Mouse (Mus musculus) heart, adult 8-10 months (tissue): ENCODE results near the gene Olfr520. TPM values are rescaled to one million over a fixed set of nuclear protein-coding genes. Genes with fewer than 3 reads are reported as not detected.

Experiments
- DNase-seq: peaks from one replicate; pipeline ENCODE4 v3.0.0; 2022; ENCODE audit warnings: low spot score
- total RNA-seq, 4 experiments: library from RNA; stranded (reverse); gene quantifications; 2 replicates each; pipeline ENCODE4 v1.2.4; 2022

Olfr520 gene
- under 1 TPM in 1 of 4 experiments, not detected in 3; 0.44 TPM for total RNA-seq

DNA sequence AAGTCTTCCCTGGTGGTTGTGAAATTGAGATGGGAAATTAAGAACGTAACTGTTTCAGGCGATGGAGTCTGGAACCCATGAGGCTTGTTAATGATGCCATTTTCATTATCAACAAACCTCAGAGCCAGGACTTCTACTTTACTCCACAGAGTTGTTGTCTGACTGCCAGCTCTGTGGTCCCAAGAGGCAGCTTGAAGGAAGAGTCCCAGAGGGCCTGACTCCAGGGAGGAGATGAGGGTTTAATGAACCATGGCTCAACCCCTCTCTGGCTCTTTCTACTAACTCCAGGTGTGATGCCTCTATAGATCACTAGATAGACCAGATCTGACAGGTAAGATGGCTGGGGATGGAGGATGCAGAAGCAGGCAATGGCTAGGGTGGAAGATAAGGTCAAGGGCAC, at the start of gene Olfr520:
TSS of gene Olfr520 (plus strand) at position 301 of the 400 bp plus-strand sequence.
- DNase-seq = no peak

DNA sequence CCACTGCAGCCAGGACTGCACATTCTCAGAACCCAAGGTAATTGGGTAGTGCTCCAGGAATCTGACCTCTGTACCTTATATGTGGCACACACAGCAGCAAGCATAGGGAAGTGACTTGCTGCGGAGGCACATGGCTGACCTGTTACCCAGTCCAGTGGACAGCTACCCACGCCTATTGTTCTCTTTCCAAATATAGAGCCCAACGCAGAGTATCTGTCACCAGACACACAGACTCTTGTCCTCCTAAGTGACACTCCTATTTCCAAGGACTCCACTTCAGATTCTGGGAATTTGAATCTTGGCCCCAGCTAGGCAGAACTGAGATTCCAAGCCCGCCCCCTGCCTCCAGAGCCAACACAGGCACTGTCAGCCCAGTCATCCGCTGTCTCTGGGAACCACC, 49.3 kb upstream of the Olfr520 start:
- peak; percentile 57 for DNase-seq

DNA sequence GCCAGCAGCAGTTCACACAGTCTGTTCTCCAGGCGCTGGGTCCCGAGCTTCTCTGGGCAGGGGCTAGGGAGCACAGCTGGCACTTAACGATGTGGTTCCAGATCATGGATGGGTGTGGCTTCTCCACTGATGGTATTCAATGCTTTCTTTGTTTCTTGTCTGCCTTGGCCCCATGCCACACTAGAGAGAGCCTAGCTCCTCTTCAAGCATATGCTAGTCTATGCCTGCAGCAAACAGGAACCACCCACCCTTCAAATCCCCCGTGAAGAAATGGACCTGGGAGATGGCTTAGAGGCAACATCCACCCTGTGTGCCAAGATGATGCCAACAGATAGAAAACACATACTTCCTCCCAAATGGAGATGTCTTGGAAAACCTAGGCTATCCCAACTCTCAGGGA, 46.0 kb upstream of the Olfr520 start:
- no peak for DNase-seq

DNA sequence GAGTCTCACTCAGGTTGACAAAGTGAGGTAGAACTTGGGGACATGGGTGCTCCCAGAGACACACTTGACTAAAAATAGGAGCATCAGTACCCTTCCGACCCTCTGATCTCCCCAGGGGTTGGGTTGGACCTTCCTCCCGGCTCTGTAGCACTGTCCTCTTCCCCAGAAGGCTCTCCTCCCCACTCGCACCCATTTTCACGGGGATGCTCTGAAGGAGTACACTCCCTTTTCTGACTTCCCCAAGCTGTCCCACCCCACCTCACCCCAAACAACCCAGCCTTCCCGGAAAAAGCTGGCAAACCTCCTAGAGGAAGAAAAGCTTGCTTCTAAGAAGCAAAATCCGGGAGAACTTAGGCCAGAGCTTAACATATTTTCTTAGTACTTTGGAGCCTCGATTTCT, 39.3 kb upstream of the Olfr520 start:
- DNase-seq = no peak

DNA sequence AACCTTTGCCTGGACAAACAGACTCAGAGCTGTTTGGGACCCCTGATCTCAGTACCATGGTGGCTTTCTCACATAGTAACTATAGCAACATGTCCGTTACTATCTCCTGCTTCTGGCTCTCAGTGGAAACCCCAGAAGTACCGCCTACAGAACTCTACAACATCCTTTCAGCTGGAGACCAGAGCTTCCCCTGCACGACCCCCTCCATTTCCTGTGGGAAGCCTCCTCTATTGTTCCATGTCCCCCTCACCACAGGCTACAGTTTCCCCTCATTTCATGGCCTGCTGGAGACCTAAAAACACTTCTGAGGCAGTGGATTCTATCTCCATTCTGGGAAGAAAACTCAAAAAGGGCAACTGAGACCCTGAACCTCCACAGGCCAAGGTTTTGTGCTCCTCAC, 37.7 kb upstream of the Olfr520 start:
- DNase-seq = no peak

DNA sequence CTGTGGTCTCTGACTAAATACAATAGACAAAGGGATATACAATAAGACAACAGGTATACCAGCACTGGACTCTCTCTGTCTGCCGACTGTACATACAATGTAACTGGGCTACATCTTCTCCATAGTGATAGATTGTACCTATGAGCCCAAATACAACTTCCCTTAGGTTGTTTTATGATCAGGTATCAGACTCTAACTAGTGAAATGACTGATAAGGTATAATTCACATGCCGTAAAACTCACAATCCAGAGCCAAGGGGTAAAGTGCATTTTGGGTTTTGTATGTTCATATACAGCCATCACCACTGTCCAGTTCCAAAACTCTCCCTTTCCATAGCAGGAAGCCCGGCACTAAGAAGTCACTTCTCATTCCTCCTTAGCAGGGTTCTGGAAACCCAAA, 36.7 kb upstream of the Olfr520 start:
- no peak for DNase-seq

DNA sequence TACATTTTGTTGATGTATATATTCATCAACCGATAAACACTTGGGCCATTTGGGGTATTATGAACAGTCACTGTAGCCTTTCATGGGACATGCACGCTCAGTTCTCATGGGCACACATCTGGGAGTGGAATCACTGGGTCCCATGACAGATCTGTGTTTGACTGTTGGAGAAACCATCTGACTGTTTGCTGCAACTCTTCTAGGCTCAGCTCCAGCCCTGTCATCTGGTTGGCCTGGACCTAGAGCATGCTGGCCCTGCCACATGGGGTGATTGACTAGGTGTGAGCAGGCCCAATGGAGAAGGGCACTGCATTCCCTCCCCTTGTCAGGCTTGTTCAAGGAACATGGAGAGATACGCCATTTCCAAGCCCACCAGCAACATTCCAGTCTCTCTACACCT, 36.1 kb upstream of the Olfr520 start:
- DNase-seq = no peak

DNA sequence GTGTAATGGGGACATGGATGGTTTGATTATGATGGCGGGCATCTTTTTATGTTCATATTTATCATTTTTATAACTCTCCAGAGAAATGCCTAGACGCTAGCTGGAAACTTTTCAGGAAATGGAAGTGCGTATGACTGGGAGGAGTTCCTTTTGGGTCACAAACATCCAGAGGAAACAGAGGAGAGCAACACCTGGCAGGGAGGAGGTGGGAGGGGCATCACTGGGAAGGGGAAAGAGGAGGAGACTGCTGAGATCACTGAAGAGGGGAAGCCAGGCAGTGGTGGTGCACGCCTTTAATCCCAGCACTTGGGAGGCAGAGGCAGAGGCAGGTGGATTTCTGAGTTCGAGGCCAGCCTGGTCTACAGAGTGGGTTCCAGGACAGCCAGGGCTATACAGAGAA, 35.6 kb upstream of the Olfr520 start:
- peak; percentile 56 for DNase-seq

DNA sequence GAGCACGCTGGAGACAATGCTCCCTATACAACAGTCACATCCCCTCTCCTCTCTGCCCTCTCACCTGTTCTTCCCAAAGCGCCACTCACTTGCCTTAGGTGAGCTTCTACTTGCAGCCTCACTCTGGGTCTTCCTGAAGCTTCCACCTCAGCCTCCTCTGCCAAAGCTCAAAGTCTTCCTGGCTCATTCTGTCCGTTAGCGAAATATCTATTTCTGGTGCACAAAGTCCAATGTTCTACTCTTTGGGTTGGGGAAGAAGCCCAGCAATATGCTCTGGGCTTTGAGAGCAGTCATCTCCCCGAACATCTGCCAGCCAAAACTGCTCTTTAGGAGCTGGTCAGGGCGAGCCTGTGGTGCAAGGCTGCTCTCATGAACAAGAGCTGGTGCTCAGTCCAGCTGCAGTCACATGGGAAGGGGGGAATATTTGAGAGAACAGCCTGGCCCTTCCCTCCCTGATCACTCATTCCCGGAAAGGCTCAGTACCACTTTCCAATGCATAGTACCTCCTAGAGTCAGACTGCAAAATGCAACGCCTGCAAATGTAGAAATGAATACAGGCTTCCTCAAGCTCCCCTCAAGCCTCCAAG, 34.5 kb upstream of the Olfr520 start:
- no peak for DNase-seq

DNA sequence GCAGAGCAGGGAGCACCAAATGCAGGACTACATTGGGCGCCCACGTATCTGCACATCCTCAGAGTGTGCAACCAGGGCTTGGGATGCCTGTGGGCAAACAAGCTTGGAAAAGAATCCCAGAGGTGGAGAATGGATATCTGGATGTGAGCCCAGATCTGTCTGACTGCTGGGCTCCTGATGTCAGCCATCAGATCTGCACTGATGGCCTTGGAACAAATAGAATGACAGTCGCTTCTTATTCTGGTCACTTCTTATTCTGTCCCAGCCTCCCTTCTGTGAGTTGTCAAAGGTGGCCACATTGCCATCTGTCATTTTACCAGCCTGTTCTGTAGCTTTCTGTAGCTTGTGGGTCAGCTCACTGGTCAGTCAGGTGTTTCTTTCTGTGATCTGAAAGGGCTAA, 31.5 kb upstream of the Olfr520 start:
- DNase-seq = no peak

DNA sequence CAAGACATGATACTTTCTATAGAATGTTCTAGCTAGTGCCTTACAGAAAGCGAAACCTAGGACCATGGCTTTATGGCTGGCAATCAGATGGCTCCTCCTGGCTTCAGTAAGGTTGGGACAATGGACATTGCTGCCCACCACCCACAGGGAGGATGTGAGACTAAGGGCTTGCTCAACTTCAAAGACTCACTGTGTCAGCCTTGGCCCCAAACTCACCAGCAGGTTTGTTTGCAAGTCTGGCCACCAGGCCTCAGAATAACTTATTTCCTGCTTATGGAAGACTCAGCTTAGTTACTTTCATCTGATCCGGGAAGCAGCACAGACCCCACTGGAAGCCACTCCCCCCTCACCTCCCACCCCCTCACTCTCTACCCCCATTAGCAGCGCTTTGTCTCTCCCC, 31.0 kb upstream of the Olfr520 start:
- no peak for DNase-seq

DNA sequence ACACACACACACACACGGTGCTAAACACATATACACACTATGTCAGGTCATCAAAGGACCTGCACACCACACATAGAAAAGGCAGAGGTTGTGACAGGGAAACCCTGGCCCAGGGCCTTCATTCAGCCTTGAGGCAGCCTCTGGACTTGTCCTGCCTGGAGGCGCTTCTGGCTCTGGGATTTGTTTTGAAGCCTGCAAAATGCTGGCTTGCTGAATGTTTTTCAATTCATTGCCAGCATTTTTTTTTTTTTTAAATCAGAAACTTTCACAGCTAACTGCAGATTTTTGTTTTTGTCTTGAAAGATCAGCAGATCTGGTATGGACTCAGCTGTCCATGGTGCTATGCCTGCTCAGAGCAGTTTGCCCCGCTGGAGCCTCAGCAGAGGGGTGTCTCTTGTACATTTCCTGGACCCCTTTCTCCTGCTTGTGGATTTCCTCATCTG, 30.3 kb upstream of the Olfr520 start:
- DNase-seq = peak; percentile 42

DNA sequence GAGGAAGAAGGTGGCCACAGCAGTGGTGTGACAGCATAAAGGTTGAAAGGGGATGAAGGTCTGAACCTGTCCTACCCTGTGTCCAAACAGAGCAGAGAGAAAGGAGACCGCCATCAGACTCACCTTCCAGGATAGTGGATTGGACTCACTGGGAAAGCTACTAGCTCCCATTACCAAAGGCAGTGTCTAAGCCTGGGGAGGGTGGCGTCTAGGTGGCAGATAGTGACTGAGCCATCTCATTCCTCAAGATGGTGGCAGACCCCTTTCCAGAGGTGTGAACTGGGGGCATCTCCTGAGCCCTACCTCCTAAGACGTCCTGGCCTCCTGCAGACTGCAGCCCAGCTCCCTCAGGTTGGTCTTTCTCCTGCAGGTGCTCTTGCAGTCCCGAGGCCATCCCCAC, 29.4 kb upstream of the Olfr520 start:
- no peak for DNase-seq

DNA sequence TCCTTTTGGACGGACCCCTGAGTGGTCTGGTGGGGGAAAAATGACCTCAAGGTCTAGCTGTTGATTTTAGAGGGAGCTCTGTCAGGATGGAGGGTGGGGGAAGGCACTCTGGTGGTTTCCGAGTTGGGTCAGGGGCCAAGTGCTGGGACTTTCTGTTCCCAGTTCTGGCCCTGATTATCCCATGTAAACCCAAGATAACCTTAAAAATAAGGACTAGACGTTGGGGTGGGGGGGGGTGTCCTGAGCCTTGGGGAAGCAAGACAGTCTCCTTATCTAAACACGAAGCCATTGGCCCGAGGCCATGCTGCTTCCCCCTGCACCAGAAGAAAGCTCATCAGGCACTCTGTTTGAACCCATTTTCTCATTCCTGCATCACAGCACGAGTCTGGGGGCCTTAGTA, 27.9 kb upstream of the Olfr520 start:
- no peak for DNase-seq

DNA sequence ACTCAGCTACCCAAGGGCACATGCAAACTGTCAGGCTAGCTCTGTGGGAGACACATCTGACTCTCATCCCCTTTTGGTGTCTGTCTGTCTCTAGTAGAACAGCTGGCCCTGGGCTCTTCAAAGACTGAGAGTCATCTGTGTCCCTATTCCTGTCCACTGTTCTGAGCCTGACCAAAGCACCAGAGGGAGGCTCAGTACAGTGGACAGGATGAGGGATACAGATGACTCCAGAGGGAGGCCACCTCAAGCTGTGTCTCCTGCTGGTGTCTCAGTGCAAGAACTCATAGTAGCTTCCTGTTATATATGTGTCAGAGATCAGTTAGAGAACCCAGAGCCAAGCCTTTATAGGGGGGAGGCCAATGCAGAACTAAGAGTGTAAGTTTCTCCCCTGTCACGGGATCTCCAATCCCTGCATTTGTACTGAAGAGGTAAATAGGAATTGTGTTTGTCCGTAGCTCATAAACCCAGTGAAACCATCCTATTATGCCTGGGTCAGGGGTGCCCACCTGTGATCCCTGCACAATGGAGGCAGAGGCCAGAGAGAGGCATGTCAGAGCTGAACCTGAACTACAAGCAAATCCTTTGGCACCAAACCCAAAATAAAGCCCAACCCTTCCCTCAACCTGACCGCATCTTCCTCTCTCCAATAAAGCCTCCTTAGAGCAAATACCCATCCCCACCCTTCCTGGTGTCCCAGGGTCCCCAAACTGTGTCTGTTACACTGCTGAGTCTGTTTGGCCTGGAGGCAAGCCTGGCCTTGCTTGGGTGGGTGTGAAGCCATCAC, 25.1 kb upstream of the Olfr520 start:
- no peak for DNase-seq

DNA sequence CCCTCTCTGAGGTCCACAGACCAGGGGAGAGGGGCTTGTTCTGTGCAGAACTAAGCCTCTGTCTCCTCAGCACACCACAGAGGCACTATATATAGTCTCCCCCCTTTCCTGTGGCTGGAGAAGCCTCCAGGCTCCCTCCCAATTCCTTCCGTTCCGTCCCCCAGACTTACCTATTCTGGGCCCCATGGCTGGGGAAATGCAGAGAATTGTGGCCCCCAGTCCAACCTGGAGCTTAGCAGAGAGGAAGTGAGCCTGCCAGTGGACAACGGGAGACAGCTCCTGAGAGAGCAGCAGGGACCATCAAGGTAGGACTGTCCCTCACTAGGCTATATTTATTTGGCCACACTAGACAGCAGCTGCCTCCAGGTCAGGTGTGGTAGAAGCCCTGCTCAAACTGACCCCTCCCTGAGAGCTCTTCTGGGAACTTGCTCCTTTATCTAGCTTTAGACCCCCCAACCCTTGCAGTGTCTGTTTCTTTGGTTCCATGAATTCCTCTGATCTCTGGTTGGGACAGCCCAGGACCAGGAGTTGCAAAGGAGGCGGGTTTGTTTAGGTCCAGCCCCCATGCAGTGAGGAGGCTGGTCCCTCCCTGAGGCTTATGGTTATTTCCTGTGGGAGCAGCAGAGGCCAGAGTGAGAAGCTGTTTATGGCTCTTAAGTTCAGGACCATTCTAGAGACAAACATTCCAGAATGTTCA, 23.6 kb upstream of the Olfr520 start:
- peak; percentile 78 for DNase-seq

DNA sequence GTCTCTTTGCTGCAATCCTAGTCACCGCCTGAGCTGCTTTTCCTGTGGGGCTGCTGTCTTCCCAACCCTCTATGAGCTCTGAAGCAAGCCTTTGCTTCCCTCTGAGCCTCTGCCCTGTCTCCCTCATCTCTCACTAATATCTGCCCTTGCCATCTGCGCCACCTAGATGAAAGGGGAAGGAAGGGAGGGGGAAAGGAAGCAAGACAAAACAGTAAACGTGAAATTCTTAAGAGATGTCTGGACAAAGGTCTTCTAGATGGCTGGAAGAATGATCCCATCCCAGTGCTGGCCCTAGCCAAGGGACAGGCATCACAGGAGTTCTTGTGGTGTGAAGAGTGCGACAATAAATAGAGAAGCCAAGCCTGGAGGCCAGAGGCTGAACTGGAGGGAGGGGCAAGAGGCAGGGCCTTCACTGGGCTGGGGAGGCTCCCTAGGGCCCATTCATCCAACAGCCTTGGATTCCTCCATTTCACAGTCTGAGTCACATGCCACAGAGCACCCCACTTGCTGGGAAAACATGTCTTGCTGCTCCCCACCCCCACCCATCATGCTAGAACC, 23.0 kb upstream of the Olfr520 start:
- peak; percentile 68 for DNase-seq

DNA sequence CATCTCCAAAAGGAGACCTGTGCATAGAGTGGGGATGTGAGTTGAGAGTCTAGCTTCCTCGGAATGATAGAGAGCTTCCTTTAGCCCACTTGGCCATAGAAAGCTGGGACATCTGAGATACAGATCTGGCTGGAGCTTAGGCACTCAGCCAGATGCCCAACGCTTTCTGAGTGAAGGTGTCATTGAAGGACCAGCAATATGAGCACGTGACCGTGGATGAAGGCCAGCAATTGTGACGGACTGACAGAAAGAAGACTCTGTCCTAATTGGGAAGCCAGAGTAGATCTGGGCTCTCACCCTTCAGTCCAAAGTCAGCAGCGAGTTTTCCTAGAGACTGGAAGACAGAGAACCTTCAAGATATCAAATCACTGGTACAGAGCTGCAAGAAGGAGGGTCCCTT, 22.4 kb upstream of the Olfr520 start:
- no peak for DNase-seq

DNA sequence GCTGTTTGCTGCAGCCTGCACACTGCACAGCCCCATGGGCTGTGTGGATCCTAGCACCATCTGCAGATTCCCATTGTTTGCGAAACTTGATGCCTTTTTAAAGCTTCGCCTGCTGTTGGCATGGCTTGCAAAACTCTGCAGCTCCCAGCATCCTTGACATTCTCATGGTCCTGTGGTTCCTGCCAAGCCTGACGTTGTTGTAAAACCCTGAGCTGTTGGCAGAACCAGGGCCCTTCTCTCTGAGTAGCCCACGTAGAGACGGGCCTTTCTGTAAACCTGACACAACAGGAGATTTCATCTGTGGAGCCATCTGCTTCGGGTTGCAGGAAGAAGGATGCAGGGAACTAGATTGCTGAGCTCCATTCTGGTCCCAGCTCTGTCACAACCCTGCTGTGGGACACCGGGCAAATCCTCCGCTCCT, 21.8 kb upstream of the Olfr520 start:
- DNase-seq = no peak

DNA sequence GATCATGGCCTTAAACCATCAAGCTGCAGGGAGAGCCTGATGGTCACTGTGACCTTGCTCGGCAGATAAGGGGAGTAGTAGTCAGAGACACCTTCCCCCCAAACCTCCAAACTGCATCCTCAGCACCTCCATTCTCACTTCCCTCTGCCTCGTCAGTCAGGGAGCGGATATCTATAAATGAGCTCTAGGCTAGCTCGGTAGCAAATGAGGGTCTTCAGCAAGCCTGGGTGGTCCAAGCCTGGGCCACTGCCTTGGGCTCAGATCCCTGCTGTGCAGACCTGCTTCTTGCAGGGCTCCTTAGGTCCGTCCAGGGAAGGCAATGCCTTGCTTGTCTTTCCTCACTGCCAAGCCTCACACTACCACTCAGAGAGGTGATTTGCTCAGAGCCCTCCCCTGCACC, 21.3 kb upstream of the Olfr520 start:
- no peak for DNase-seq

DNA sequence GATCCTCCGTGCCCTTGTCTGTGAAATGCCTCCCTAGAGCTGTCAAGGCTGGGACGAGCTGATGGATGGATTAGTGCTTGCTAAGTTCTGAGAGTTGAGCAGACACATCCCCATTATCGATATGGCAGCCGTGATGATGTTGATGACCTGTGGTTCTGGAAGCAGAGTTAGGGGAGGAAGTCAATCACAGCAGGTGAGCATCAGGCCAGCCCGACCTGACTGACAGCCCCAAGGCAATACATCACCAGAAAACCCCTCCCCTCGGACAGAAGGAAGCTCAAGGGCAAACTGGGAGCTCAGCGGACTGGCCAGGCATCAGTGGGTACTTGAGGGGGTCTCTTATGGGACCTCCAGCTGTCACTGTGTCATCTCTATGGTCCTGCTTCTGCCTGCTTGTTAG, 20.1 kb upstream of the Olfr520 start:
- DNase-seq = no peak

DNA sequence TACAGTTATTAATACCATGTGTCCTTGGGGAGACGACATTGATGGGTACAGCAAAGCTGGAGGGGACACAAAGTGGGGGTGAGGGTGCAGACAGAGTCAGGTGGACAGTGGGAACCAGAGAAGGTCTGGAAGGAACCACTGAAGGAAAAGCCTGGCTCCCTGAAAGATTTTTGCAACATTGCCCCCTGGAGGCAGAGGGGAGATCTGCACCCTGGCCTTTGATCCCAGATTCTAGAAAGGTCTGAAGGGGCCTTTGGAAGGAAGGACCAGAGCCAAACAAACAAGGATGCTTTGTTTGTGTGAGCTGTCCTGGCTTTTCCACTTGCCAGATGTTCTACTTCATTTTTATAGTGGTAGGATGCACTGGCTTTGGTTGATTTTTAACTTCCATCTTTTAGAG, 19.6 kb upstream of the Olfr520 start:
- DNase-seq = peak; percentile 83

DNA sequence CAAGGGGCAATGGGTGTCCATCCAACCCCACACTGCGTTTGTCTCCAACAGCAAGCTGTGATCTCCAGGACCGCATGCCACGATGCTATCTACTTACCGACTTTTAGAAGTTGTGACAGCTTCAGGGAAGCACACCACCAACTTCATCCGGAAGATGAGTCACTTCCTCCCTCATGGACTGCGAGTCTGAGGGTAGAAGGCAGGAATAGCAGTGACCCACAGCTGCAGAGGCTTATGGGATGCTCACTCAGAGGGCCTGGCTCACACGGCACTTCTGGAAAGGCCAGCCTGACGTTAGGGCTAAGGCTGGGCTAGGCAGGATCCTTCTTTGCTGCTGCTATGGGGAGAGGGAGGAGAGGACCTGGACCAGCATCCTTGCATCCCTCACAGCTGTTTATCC, 18.9 kb upstream of the Olfr520 start, which contains the start of gene Slco2b1:
TSS of gene Slco2b1 (minus strand) at position 175 of the 400 bp plus-strand sequence.
- peak; percentile 51 for DNase-seq
